Mouse (Mus musculus) forebrain, embryonic 12.5 days (tissue): ENCODE measurements around the gene Sbf1. TPM values are rescaled to one million over a fixed set of nuclear protein-coding genes. Genes with fewer than 3 reads are reported as not detected.

Experiments used
- ATAC-seq: fragments of 200-750 bp; cut with Nextera tagmentation; 2 replicates; pipeline ENCODE4 v1.8.0; 2017; ENCODE audit warnings: moderate TSS enrichment; ENCODE audit not compliant: low FRiP score
- H3K27ac ChIP-seq: fragments of 300-500 bp; sonication (generic); 2 replicates; pipeline ENCODE4 v1.5.1; 2016; ENCODE audit warnings: mild to moderate bottlenecking
- H3K27me3 ChIP-seq: fragments of 300-500 bp; sonication (generic); 2 replicates; pipeline ENCODE4 v1.6.1; 2016; ENCODE audit warnings: mild to moderate bottlenecking
- H3K36me3 ChIP-seq: fragments of 300-500 bp; sonication (generic); replicated peaks from 2 replicates; pipeline ENCODE4 v1.6.1; 2016; ENCODE audit warnings: mild to moderate bottlenecking
- H3K4me1 ChIP-seq: fragments of 300-500 bp; sonication (generic); 2 replicates; pipeline ENCODE4 v1.6.1; 2016
- H3K4me2 ChIP-seq: fragments of 300-500 bp; sonication (generic); 2 replicates; pipeline ENCODE4 v1.6.1; 2016; ENCODE audit warnings: mild to moderate bottlenecking, moderate library complexity
- H3K4me3 ChIP-seq: fragments of 300-500 bp; sonication (generic); replicated peaks from 2 replicates; pipeline ENCODE4 v1.5.1; 2016; ENCODE audit warnings: mild to moderate bottlenecking
- H3K9ac ChIP-seq: fragments of 300-500 bp; sonication (generic); 2 replicates; pipeline ENCODE4 v1.6.1; 2016; ENCODE audit warnings: mild to moderate bottlenecking
- H3K9me3 ChIP-seq: fragments of 300-500 bp; sonication (generic); 2 replicates; pipeline ENCODE4 v1.6.1; 2016
- WGBS: fragments of 180-500 bp; shearing (Covaris S2); methylation state at CpG from one replicate; pipeline ENCODE4 v1.1.7; 2016; 5-methylcytosine and 5-hydroxymethylcytosine counted together
- polyA plus RNA-seq: library from polyadenylated mRNA; unstranded; fragments of >200 nt; fragmentation: Nextera tagmentation; extraction: Ambion mirVana; gene quantifications from 2 replicates; pipeline ENCODE4 v1.2.1, GENCODE M21; 2016

Gene Sbf1
- polyA plus RNA-seq, 1 experiment from 2014 or later = 82.5 TPM

DNA sequence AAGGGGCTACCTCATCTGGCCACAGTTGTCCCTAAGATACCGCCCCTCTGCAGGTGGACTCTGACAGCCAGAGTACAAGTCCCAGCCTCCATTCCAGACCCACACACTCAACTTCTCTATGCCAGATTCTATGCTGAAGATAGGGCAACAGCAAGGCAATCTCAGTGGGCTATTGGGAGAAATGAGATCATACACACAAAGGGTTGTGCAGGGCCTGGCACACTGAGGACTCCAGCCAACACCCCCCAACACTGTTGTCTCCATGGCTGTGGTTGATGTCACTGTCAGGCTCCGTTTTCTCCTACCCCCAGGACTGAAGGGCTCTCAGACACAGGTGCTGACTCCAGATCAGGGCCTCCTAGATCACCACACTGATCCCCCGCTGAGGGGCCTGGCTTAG lies 1.0 kb downstream of the Sbf1 start:
- no peak overlapping the region for H3K27ac ChIP-seq
- WGBS = 34% methylated on average over 3 of the region's 3 CpGs
- ATAC-seq = no peak

DNA sequence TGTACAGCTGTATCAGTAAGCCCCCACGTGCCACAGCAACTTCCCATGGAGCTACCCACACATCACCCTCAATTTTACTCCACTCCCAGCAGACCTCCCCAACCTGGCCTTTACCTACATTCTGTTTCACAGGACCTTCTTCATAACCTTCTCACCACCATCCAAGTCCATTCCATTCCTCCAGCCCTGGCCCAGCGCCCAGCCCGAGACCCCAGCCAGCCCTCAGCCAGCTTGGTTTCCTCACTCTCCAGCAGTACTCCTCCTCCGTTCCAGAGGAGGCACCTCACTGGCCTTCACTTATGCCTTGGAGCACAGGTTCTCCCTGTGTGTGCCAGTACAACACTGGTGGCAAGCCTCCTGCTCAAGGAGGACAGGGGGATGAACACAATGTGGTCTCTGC lies 1.8 kb downstream of the Sbf1 start:
- Histone ChIP-seq H3K9me3 (no peaks in the 10 kb centered on the region), H3K27me3 (no peaks in the 10 kb centered on the region), H3K4me3 (peak overlapping the region; percentile 71), H3K36me3 (no peaks in the 10 kb centered on the region), H3K9ac (no peak overlapping the region), H3K4me2 (peak overlapping the region; percentile 92), H3K27ac (no peak overlapping the region), H3K4me1 (peaks cover 31% of the 10 kb centered on the region)
- 83% methylated on average over 4 of the region's 4 CpGs for WGBS
- no peak for ATAC-seq

More for the DNA sequence above, 1.0 kb downstream of the Sbf1 start:
- Histone ChIP-seq H3K36me3 (no peaks in the 10 kb centered on the region), H3K4me3 (peak overlapping the region; percentile 71), H3K4me1 (peaks cover 31% of the 10 kb centered on the region), H3K4me2 (peak overlapping the region; percentile 92), H3K27me3 (no peaks in the 10 kb centered on the region), H3K9ac (peak overlapping the region; percentile 83), H3K9me3 (no peaks in the 10 kb centered on the region)

DNA sequence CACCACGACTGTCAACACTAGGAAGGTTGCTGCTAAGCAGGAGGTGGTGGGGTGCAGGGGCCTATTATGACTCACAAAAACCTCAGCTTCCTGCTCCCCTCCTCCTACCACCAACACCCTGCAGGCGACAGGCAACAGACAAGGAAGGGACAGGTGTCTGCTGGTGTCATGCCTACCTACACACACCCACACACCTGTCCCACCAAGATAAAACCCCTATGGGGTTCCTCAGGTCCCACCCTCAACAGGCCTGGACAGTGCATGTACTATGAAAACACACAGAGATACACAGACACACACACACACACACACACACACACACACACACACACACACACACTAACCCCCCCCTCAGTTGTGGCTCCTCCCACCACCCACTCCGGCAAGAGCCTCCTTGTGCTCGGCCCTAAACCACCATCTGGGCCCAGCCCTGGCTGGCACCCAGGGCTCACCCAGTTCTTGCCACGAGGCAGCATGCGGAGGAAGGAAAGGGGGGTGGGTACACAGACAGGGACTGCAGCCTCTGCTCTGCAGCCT lies 5.1 kb downstream of the Sbf1 start:
- Histone ChIP-seq H3K4me2 (no peak overlapping the region), H3K9ac (no peak overlapping the region), H3K4me1 (peaks cover 31% of the 10 kb centered on the region), H3K4me3 (no peak overlapping the region), H3K36me3 (peaks cover 28% of the 10 kb centered on the region), H3K9me3 (no peaks in the 10 kb centered on the region), H3K27me3 (no peaks in the 10 kb centered on the region), H3K27ac (0 out of 2 replicates have a peak overlapping the region, but pooled peaks have one; percentile 31)
- 83% methylated on average over 6 of the region's 6 CpGs for WGBS
- ATAC-seq = no peak

DNA sequence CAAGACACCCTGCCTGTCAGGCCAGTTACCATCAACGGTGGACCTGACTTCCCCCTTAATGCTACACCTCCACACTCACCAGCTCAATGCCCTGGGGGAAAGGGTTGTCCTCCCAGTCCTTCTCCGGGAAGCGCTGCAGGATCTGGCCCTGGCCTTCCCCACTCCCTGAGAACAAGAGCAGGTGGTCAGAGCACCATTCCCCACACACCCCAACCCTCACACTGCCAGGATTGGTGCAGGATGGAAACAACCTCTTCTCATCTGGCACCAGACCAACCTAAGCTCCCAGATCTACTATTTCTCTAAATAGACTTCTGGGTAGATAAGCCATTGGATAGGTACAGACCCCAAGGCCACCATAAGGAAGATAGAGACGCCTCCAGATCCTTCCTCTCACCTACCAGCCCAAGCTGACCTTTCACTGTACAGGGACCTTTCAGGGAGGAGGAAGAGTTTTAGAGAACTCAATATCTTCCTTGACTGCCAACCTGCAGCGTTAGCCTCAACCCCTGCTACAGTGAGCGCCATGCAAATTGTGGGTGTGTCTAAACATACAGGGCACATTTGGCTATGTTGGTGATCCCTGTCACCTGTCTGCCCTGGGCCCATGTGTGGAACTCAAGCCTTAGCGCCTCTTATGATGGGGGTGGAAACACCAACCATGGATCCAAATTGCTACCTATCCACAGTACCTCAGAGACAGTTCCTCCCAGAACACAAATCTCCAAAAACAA lies 6.5 kb downstream of the Sbf1 start:
- 90% methylated on average over 7 of the region's 7 CpGs for WGBS
- H3K9ac ChIP-seq = no peak overlapping the region
- no peak for ATAC-seq

DNA sequence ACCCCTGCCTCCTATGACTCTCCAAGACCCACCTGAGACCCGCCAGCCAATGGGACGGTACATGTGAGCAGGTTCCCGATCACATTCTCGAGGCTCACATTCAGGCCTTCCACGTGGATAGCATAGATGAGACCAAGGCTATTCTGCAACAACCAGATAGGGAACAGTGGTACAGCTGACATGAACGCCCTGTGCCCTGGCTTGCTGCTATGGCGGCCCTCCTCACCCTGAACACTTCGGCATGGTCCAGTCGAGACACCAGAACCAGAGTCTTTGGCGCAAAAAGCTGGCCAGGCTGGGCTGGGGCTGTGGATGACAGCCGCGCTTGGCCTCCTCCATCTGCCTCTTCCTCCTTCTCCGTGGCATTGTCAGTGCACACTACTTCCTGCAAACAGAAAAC lies 7.7 kb downstream of the Sbf1 start:
- 87% methylated on average over 13 of the region's 13 CpGs for WGBS
- H3K4me2 ChIP-seq = no peak overlapping the region
- H3K4me3 ChIP-seq = no peak overlapping the region
- H3K27ac ChIP-seq = no peak overlapping the region
- peaks cover 11% of the 10 kb centered on the region; the same call in 1 of the 2 replicates for H3K4me1 ChIP-seq
- no peaks in the 10 kb centered on the region for H3K27me3 ChIP-seq
- H3K9ac ChIP-seq = no peak overlapping the region
- peaks cover 53% of the 10 kb centered on the region for H3K36me3 ChIP-seq
- ATAC-seq = no peak
- H3K9me3 ChIP-seq = no peaks in the 10 kb centered on the region

More for the DNA sequence above, 6.5 kb downstream of the Sbf1 start:
- no peaks in the 10 kb centered on the region for H3K27me3 ChIP-seq
- H3K9me3 ChIP-seq = no peaks in the 10 kb centered on the region
- H3K27ac ChIP-seq = no peak overlapping the region
- peaks cover 42% of the 10 kb centered on the region for H3K36me3 ChIP-seq
- H3K4me2 ChIP-seq = no peak overlapping the region
- no peak overlapping the region for H3K4me3 ChIP-seq
- H3K4me1 ChIP-seq = peaks cover 22% of the 10 kb centered on the region

DNA sequence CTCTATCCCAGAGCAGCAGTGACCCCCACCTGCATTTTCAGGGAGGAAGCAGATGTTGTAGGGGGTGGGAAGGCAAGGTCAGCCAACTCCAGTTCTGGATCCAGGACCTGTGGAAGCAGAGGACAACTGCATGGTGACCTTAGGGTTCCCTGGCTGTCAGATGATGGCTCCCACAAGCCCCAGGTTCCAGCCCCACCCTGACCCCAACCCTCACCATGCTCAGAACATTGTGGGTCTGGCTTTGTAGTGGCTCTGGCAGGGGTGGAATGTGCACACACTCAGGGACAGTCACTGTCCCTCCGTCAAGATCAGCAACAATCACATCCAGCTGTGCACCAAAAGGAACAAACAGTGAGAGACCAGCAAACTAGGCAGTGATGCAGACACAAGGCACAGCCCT lies 9.1 kb downstream of the Sbf1 start:
- Histone ChIP-seq H3K36me3 (peaks cover 68% of the 10 kb centered on the region), H3K27me3 (no peaks in the 10 kb centered on the region), H3K4me3 (no peak overlapping the region), H3K4me1 (0 out of 2 replicates have a peak, but pooled peaks cover 8% of the 10 kb centered on the region), H3K9ac (no peak overlapping the region), H3K27ac (no peak overlapping the region), H3K4me2 (no peak overlapping the region), H3K9me3 (no peaks in the 10 kb centered on the region)
- WGBS = 71% methylated on average over 1 of the region's 1 CpGs
- ATAC-seq = no peak

DNA sequence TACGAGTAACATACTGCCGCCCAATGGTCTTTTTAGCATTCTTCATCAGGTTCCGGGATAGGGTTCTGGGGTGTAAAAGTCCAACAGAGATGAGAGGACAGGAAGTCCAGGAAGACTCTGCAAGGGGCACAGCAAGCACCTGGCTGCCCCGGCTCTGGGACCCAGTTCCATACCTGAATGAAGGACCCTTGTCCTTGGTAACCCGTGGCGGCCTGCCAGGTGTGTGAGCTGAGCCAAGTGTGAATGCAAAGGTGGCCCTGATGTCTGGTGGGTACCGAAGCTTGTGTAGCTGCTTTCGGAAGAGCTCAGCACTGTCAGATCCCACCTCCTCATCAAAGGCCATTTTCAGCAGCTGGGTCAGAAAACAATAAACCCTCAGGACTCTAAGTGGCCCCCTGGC lies 14.5 kb downstream of the Sbf1 start:
- Histone ChIP-seq H3K36me3 (peaks cover 93% of the 10 kb centered on the region), H3K27me3 (no peaks in the 10 kb centered on the region), H3K4me2 (no peak overlapping the region), H3K27ac (no peak overlapping the region), H3K9ac (no peak overlapping the region), H3K9me3 (no peaks in the 10 kb centered on the region), H3K4me3 (no peak overlapping the region), H3K4me1 (no peaks in the 10 kb centered on the region)
- ATAC-seq = no peak
- 96% methylated on average over 8 of the region's 8 CpGs for WGBS

DNA sequence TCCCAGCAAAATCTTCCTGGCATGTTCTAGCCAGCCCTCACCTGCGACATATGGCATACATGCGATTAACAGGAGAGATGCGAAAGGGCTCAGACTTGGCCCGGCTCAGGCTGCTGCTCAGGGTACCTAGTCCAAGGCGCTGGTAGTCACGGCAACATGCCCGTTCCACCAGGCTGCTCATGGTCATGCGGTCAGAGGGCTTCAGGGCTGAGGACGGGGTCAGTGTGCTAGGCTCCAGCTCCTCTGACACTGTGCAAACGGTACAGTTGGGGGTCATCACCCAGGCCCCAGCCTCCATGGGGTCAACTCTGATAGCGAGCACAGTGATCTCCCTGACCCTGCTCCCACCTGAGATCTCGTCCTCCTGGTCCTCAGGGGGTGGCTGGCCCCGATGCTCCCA lies 14.9 kb downstream of the Sbf1 start:
- Histone ChIP-seq H3K4me1 (no peaks in the 10 kb centered on the region), H3K9me3 (no peaks in the 10 kb centered on the region), H3K4me3 (no peak overlapping the region), H3K27ac (no peak overlapping the region), H3K36me3 (peaks cover 93% of the 10 kb centered on the region), H3K27me3 (no peaks in the 10 kb centered on the region), H3K4me2 (no peak overlapping the region), H3K9ac (no peak overlapping the region)
- ATAC-seq = no peak
- 92% methylated on average over 13 of the region's 13 CpGs for whole genome bisulfite sequencing

DNA sequence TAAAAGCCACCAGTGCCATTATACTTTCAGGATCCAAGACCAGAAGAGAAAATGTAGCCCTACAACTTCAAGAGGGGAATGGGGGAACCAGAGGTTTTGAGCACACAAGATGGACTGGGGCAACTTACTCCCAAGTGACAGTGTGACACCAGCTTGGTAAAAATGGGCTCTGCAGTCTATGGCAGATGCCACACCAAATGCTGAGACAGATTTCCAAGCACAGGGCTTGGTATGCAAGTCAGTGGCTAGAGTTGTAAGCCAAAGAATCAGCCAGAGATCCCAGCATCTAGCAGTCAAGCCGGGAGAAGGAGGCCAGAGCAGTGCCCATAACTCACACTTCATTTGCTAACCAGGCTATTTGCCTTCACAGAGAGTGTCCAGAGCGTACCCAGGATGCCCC lies 17.4 kb downstream of the Sbf1 start:
- no peak for ATAC-seq
- Histone ChIP-seq H3K4me3 (no peak overlapping the region), H3K9ac (no peak overlapping the region), H3K4me1 (no peaks in the 10 kb centered on the region), H3K27ac (no peak overlapping the region), H3K27me3 (no peaks in the 10 kb centered on the region), H3K9me3 (no peaks in the 10 kb centered on the region), H3K36me3 (peaks cover 93% of the 10 kb centered on the region), H3K4me2 (no peak overlapping the region)
- 91% methylated on average over 2 of the region's 2 CpGs for WGBS

DNA sequence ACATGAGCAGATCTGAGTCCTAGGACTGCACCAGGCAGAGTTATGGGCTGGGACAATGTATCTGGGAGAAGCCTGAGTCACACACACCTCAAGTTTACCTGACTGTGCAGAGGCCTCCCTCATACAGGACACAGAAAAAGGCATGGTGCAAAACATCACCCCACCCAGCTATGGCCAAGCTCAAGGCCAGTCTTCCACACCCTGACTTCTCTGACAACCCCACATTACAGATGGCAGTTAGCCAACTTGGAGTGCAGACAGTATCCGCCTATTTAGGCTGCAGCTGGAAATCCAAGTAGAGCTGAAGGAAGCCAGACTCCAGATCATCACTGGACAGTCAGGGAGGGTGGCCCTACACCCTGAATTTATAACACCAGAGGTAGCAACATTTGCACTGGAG lies 18.6 kb downstream of the Sbf1 start:
- no peak for ATAC-seq
- Histone ChIP-seq H3K27me3 (no peaks in the 10 kb centered on the region), H3K4me1 (no peaks in the 10 kb centered on the region), H3K36me3 (peaks cover 93% of the 10 kb centered on the region), H3K4me2 (no peak overlapping the region), H3K9ac (no peak overlapping the region), H3K9me3 (no peaks in the 10 kb centered on the region), H3K27ac (no peak overlapping the region), H3K4me3 (no peak overlapping the region)
- 94% methylated on average over 1 of the region's 1 CpGs for WGBS

DNA sequence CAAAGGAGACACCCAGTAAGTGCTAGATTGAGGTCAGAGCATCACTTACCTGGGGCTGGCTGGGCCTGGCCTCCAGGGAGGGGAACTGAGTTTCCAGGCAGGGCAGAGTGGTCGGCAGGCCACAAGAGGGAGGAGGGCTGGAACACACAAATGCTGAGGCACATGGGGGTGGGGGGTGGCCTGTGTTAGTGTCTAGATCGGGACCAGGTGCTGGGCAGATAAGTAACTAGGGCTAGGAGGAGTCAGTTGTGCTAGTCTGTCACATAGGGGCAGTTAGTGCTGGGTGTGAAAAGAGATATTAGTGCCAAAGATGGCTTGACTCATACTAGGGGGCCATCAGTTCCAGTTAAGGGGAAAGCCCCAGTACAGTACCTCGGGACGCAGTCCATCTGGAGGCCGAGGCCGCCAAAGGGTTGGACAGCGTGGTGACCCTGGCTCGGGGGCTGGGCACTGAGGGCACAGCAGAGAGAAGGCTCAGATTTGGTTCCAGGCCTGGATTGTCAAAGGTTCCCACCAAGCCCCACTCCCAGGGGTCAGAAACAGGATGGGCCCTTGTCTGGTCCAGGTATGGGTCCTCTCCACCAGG lies 19.4 kb downstream of the Sbf1 start:
- Histone ChIP-seq H3K27me3 (no peaks in the 10 kb centered on the region), H3K4me3 (no peak overlapping the region), H3K4me2 (no peak overlapping the region), H3K36me3 (peaks cover 93% of the 10 kb centered on the region), H3K9me3 (no peaks in the 10 kb centered on the region), H3K4me1 (no peaks in the 10 kb centered on the region), H3K27ac (no peak overlapping the region), H3K9ac (no peak overlapping the region)
- 95% methylated on average over 8 of the region's 8 CpGs for WGBS
- ATAC-seq = no peak

DNA sequence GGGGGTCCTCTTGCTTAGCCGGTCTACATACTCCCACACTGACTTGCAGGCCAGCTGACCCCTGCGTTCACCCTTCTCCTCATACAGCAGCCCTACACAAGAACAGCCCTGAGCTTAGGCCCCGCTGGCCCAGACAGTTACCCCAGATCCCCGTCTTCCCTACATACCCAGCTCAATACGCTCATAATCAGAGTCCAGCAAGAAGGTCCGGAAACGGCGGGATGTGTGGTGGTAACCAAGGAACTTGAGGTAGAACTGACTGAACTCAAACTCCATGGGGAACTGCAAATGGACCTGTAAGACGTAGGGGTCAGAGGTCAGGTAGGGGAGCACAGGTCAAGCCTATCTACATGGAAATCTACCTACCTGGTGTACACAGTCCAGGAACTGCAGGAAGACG lies 21.3 kb downstream of the Sbf1 start:
- Histone ChIP-seq H3K27ac (no peak overlapping the region), H3K9ac (no peak overlapping the region), H3K27me3 (no peaks in the 10 kb centered on the region), H3K36me3 (peaks cover 94% of the 10 kb centered on the region), H3K4me2 (no peak overlapping the region), H3K4me3 (no peak overlapping the region), H3K4me1 (no peaks in the 10 kb centered on the region), H3K9me3 (no peaks in the 10 kb centered on the region)
- WGBS = 95% methylated on average over 10 of the region's 10 CpGs
- ATAC-seq = no peak

DNA sequence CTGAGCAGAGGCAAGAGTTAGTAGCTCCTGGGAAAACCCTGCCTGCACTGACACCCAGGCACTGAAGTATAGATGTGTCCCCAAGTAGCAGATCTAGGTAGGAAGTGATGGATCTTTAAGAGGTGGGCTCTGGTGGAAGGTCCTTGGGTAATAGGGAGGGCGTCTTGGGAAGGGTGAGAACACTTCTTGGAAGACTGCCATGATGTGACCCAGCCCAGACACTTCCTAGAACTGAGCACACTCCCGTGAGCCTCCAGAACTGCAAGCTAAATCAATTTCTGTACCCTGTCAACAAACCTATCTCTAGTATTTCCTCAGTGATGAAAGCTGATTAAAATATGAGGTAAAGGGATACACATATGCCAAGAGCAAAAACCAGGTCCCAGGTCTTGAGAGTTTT lies 22.3 kb downstream of the Sbf1 start:
- Histone ChIP-seq H3K4me3 (no peak overlapping the region), H3K4me1 (no peaks in the 10 kb centered on the region), H3K9me3 (no peaks in the 10 kb centered on the region), H3K4me2 (no peak overlapping the region), H3K27ac (no peak overlapping the region), H3K36me3 (peaks cover 97% of the 10 kb centered on the region), H3K9ac (no peak overlapping the region), H3K27me3 (no peaks in the 10 kb centered on the region)
- 94% methylated on average over 2 of the region's 2 CpGs for WGBS
- no peak for ATAC-seq
